16 mouse cellular contexts compared by ENCODE assay signal in genomic region chr8:82998778-82999177, GRCm38 (mm10).
"Had no signal": no experiment of that assay in that cellular context is flagged by ENCODE, and none has a peak within 500 bp of the region (broad histone marks: within the 10 kb centered on the region; RNA-seq: fewer than 3 reads in every experiment).

No protein-coding gene starts in this region.

- H3K9me3 ChIP-seq: neural tube, embryonic 12.5 days; neural tube, embryonic 13.5 days; neural tube, embryonic 15.5 days; stomach, embryonic 15.5 days had no signal

- H3K27me3 ChIP-seq: neural tube, embryonic 12.5 days; neural tube, embryonic 13.5 days; neural tube, embryonic 15.5 days; stomach, embryonic 15.5 days had no signal

- H3K4me2 ChIP-seq: neural tube, embryonic 12.5 days; neural tube, embryonic 13.5 days; neural tube, embryonic 15.5 days; stomach, embryonic 15.5 days had no signal

- H3K4me1 ChIP-seq: neural tube, embryonic 12.5 days; neural tube, embryonic 13.5 days; neural tube, embryonic 15.5 days; stomach, embryonic 15.5 days had no signal

- DNase-seq: retina, postnatal 1 day; right cerebral cortex, adult 18-20 months; right cerebral cortex, postnatal 14 days; right cerebral cortex, postnatal 25 days; right cerebral cortex, postnatal 4 days; thymus, adult 18-20 months; thymus, adult 2 months; thymus, postnatal 14 days; thymus, postnatal 25 days; thymus, postnatal 36 days; thymus, postnatal 4 days had no signal

- H3K4me3 ChIP-seq: neural tube, embryonic 12.5 days; neural tube, embryonic 13.5 days; neural tube, embryonic 15.5 days; stomach, embryonic 15.5 days had no signal

- H3K36me3 ChIP-seq: neural tube, embryonic 12.5 days; neural tube, embryonic 13.5 days; neural tube, embryonic 15.5 days; stomach, embryonic 15.5 days had no signal

- H3K9ac ChIP-seq: neural tube, embryonic 12.5 days; neural tube, embryonic 13.5 days; neural tube, embryonic 15.5 days; stomach, embryonic 15.5 days had no signal

- H3K27ac ChIP-seq: neural tube, embryonic 12.5 days; neural tube, embryonic 13.5 days; neural tube, embryonic 15.5 days; stomach, embryonic 15.5 days; stomach, postnatal 0 days had no signal
